Mouse (Mus musculus): Measurements from ENCODE around the gene Stk25. TPM values are rescaled to one million over a fixed set of nuclear protein-coding genes. Genes with fewer than 3 reads are reported as not detected.
"Not testable (repeated sequence)": the region's sequence is repeated elsewhere in the genome, so short reads cannot be mapped to it uniquely, and the experiment has no call there.

Stk25 gene
- 146 and 192 TPM in 2 replicates for polyA plus RNA-seq (2014; fragmentation: Nextera tagmentation; extraction: Ambion mirVana)

DNA sequence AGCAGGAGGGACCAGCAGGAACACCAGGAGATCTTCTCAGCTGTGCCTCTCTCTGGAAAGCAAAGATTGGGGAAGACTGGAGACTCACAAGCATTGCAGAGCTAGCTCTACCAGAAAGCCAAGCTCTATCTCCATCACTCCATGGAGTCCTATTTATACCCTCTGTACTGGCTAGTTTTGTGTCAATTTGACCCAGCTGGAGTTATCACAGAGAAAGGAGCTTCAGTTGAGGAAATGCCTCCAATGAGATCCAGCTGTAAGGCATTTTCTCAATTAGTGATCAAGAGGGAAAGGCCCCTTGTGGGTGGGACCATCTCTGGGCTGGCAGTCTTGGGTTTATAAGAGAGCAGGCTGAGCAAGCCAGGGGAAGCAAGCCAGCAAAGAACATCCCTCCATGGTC lies at the start of gene Stk25:
Stk25 (minus strand) TSS at position 101 of the 400 bp plus-strand sequence.
- not testable (repeated sequence) for H3K4me2 ChIP-seq (replicated peaks; ENCODE audit: low read depth, low read length); H3K4me3 ChIP-seq (ENCODE audit: low read length); H3K9ac ChIP-seq (ENCODE audit: low read depth, low read length); ATAC-seq (ENCODE audit: low FRiP score, low TSS enrichment); H3K4me1 ChIP-seq (ENCODE audit: control insufficient read depth, insufficient read depth, low read length); H3K27me3 ChIP-seq (ENCODE audit: control insufficient read depth, insufficient read depth, low read length); H3K27ac ChIP-seq (ENCODE audit: low read depth, low read length); H3K9me3 ChIP-seq (ENCODE audit: control insufficient read depth, low read length); H3K36me3 ChIP-seq (ENCODE audit: control insufficient read depth, insufficient read depth, low read length)

DNA sequence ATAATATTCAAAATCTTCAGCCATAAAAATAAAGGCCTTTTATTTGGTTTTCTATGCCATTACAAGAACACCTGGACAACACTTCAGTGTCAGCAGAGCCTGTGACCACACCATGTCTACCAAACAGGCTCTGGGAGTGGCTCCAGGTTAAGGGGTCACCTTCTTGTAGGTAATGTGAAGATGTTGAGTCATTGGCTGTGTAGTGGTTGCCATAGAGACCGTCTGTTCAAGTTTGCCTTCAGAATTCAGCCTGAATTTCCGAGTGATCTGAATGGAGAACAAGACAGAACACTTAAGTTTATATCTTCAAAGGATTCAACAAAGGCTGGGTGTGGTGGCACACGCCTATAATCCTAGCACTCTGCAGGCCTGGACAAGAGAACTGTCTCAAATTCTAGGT lies 46.9 kb upstream of the Stk25 start:
- WGBS, result 81% methylated on average over 3 of the region's 3 CpGs

GRCm38 (mm10) chr1:93704341-93704740 lies 45.9 kb upstream of the Stk25 start:
- H3K9me3 ChIP-seq (ENCODE audit: control insufficient read depth, low read length), result no peaks in the 10 kb centered on the region
- H3K4me1 ChIP-seq (ENCODE audit: control insufficient read depth, insufficient read depth, low read length), result no peaks in the 10 kb centered on the region
- 89% methylated on average over 9 of the region's 9 CpGs for WGBS
- no peak for ATAC-seq (ENCODE audit: low FRiP score, low TSS enrichment)
- peaks cover 28% of the 10 kb centered on the region for H3K36me3 ChIP-seq (ENCODE audit: control insufficient read depth, insufficient read depth, low read length)
- no peak overlapping the region for H3K4me2 ChIP-seq (replicated peaks; ENCODE audit: low read depth, low read length)
- H3K9ac ChIP-seq (ENCODE audit: low read depth, low read length), result no peak overlapping the region
- H3K4me3 ChIP-seq (ENCODE audit: low read length), result no peak overlapping the region
- no peaks in the 10 kb centered on the region for H3K27me3 ChIP-seq (ENCODE audit: control insufficient read depth, insufficient read depth, low read length)
- no peak overlapping the region for H3K27ac ChIP-seq (ENCODE audit: low read depth, low read length)

More for the DNA sequence above, 46.9 kb upstream of the Stk25 start:
- Histone ChIP-seq H3K4me2 (replicated peaks; ENCODE audit: low read depth, low read length) (no peak overlapping the region), H3K9me3 (ENCODE audit: control insufficient read depth, low read length) (no peaks in the 10 kb centered on the region), H3K36me3 (ENCODE audit: control insufficient read depth, insufficient read depth, low read length) (peaks cover 28% of the 10 kb centered on the region), H3K4me3 (ENCODE audit: low read length) (no peak overlapping the region), H3K9ac (ENCODE audit: low read depth, low read length) (no peak overlapping the region), H3K27ac (ENCODE audit: low read depth, low read length) (no peak overlapping the region), H3K27me3 (ENCODE audit: control insufficient read depth, insufficient read depth, low read length) (no peaks in the 10 kb centered on the region), H3K4me1 (ENCODE audit: control insufficient read depth, insufficient read depth, low read length) (no peaks in the 10 kb centered on the region)
- no peak for ATAC-seq (ENCODE audit: low FRiP score, low TSS enrichment)

- no peak overlapping the region for H3K27ac ChIP-seq (ENCODE audit: low read depth, low read length)
- no peak for ATAC-seq (ENCODE audit: low FRiP score, low TSS enrichment)
- no peak overlapping the region for H3K9ac ChIP-seq (ENCODE audit: low read depth, low read length)
- H3K27me3 ChIP-seq (ENCODE audit: control insufficient read depth, insufficient read depth, low read length), result no peaks in the 10 kb centered on the region
- no peaks in the 10 kb centered on the region for H3K4me1 ChIP-seq (ENCODE audit: control insufficient read depth, insufficient read depth, low read length)
- 87% methylated on average over 10 of the region's 10 CpGs for WGBS
- H3K9me3 ChIP-seq (ENCODE audit: control insufficient read depth, low read length), result no peaks in the 10 kb centered on the region
- no peak overlapping the region for H3K4me3 ChIP-seq (ENCODE audit: low read length)
- peaks cover 28% of the 10 kb centered on the region for H3K36me3 ChIP-seq (ENCODE audit: control insufficient read depth, insufficient read depth, low read length)
- H3K4me2 ChIP-seq (replicated peaks; ENCODE audit: low read depth, low read length), result no peak overlapping the region
Observed at GRCm38 (mm10) chr1:93703472-93704048, 45.1 kb upstream of the Stk25 start.

GRCm38 (mm10) chr1:93702106-93702505 lies 43.6 kb upstream of the Stk25 start:
- Histone ChIP-seq H3K27me3 (ENCODE audit: control insufficient read depth, insufficient read depth, low read length) (no peaks in the 10 kb centered on the region), H3K27ac (ENCODE audit: low read depth, low read length) (no peak overlapping the region), H3K4me1 (ENCODE audit: control insufficient read depth, insufficient read depth, low read length) (peaks cover 4% of the 10 kb centered on the region; the same call in 1 of the 2 replicates), H3K36me3 (ENCODE audit: control insufficient read depth, insufficient read depth, low read length) (peaks cover 28% of the 10 kb centered on the region), H3K4me3 (ENCODE audit: low read length) (no peak overlapping the region), H3K9ac (ENCODE audit: low read depth, low read length) (no peak overlapping the region), H3K4me2 (replicated peaks; ENCODE audit: low read depth, low read length) (no peak overlapping the region), H3K9me3 (ENCODE audit: control insufficient read depth, low read length) (no peaks in the 10 kb centered on the region)
- WGBS, result 87% methylated on average over 1 of the region's 1 CpGs
- ATAC-seq (ENCODE audit: low FRiP score, low TSS enrichment), result no peak

- no peak overlapping the region for H3K4me2 ChIP-seq (replicated peaks; ENCODE audit: low read depth, low read length)
- no peak overlapping the region for H3K4me3 ChIP-seq (ENCODE audit: low read length)
- WGBS, result 77% methylated on average over 4 of the region's 4 CpGs
Observed at GRCm38 (mm10) chr1:93699159-93699558, 40.7 kb upstream of the Stk25 start.

DNA sequence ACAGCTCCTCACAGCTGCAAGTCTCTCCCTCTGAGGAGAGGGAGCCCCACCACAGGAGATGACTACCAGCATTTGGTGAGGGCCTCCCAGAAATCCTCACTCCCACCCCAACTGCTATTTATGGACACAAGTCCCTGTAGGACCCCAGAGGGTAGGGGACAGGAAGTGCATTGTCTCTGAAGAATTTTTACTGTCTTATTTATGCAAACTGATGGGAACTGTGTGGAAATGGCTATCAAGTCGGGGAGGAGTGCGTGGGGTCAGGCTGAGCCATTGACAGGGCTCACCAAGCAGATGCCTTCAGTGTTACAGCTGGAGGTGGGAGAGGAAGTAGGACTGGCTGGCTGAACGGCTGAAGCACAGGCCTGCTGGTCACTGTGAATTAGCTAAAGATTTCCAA lies 38.9 kb upstream of the Stk25 start:
- no peak overlapping the region for H3K4me2 ChIP-seq (replicated peaks; ENCODE audit: low read depth, low read length)
- peaks cover 5% of the 10 kb centered on the region; the same call in 1 of the 2 replicates for H3K36me3 ChIP-seq (ENCODE audit: control insufficient read depth, insufficient read depth, low read length)
- peak; percentile 35; the same call in 1 of the 2 replicates for ATAC-seq (ENCODE audit: low FRiP score, low TSS enrichment)
- no peak overlapping the region for H3K9ac ChIP-seq (ENCODE audit: low read depth, low read length)
- H3K9me3 ChIP-seq (ENCODE audit: control insufficient read depth, low read length), result no peaks in the 10 kb centered on the region
- no peak overlapping the region for H3K4me3 ChIP-seq (ENCODE audit: low read length)
- 30% methylated on average over 3 of the region's 3 CpGs for WGBS
- no peaks in the 10 kb centered on the region for H3K27me3 ChIP-seq (ENCODE audit: control insufficient read depth, insufficient read depth, low read length)
- H3K4me1 ChIP-seq (ENCODE audit: control insufficient read depth, insufficient read depth, low read length), result peaks cover 6% of the 10 kb centered on the region; the same call in 1 of the 2 replicates
- H3K27ac ChIP-seq (ENCODE audit: low read depth, low read length), result peak overlapping the region; percentile 47

More at GRCm38 (mm10) chr1:93699159-93699558, 40.7 kb upstream of the Stk25 start:
- H3K9me3 ChIP-seq (ENCODE audit: control insufficient read depth, low read length), result no peaks in the 10 kb centered on the region
- H3K27me3 ChIP-seq (ENCODE audit: control insufficient read depth, insufficient read depth, low read length), result no peaks in the 10 kb centered on the region
- H3K9ac ChIP-seq (ENCODE audit: low read depth, low read length), result no peak overlapping the region
- no peak overlapping the region for H3K27ac ChIP-seq (ENCODE audit: low read depth, low read length)
- peaks cover 6% of the 10 kb centered on the region; the same call in 1 of the 2 replicates for H3K4me1 ChIP-seq (ENCODE audit: control insufficient read depth, insufficient read depth, low read length)
- ATAC-seq (ENCODE audit: low FRiP score, low TSS enrichment), result no peak
- H3K36me3 ChIP-seq (ENCODE audit: control insufficient read depth, insufficient read depth, low read length), result peaks cover 16% of the 10 kb centered on the region; the same call in 1 of the 2 replicates

- Histone ChIP-seq H3K9ac (ENCODE audit: low read depth, low read length) (no peak overlapping the region), H3K27me3 (ENCODE audit: control insufficient read depth, insufficient read depth, low read length) (no peaks in the 10 kb centered on the region), H3K27ac (ENCODE audit: low read depth, low read length) (no peak overlapping the region), H3K4me2 (replicated peaks; ENCODE audit: low read depth, low read length) (no peak overlapping the region), H3K4me3 (ENCODE audit: low read length) (no peak overlapping the region), H3K36me3 (ENCODE audit: control insufficient read depth, insufficient read depth, low read length) (peaks cover 21% of the 10 kb centered on the region; the same call in 1 of the 2 replicates), H3K9me3 (ENCODE audit: control insufficient read depth, low read length) (no peaks in the 10 kb centered on the region), H3K4me1 (ENCODE audit: control insufficient read depth, insufficient read depth, low read length) (peaks cover 6% of the 10 kb centered on the region; the same call in 1 of the 2 replicates)
- ATAC-seq (ENCODE audit: low FRiP score, low TSS enrichment), result no peak
- WGBS, result 73% methylated on average over 6 of the region's 6 CpGs
Observed at GRCm38 (mm10) chr1:93694966-93695365, 36.5 kb upstream of the Stk25 start.

DNA sequence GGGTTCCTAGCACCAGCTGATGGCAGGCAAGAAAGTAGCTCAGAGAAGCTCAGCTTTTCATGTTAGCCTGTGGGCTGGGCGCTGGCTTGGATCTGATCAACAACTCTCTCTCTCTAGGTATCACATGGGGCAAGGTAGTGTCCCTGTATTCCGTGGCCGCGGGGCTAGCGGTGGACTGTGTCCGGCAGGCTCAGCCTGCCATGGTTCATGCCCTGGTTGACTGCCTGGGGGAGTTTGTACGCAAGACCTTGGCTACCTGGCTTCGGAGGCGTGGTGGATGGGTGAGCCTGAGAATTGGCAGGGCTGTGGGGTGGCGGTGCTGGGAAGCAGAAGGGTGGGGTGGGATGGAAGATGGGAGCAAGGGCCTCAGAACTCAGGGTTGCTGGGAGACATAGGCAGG lies 35.5 kb upstream of the Stk25 start:
- no peak overlapping the region for H3K9ac ChIP-seq (ENCODE audit: low read depth, low read length)
- no peak overlapping the region for H3K27ac ChIP-seq (ENCODE audit: low read depth, low read length)
- no peak overlapping the region for H3K4me2 ChIP-seq (replicated peaks; ENCODE audit: low read depth, low read length)
- H3K9me3 ChIP-seq (ENCODE audit: control insufficient read depth, low read length), result no peaks in the 10 kb centered on the region
- H3K27me3 ChIP-seq (ENCODE audit: control insufficient read depth, insufficient read depth, low read length), result no peaks in the 10 kb centered on the region
- peaks cover 21% of the 10 kb centered on the region; the same call in 1 of the 2 replicates for H3K36me3 ChIP-seq (ENCODE audit: control insufficient read depth, insufficient read depth, low read length)
- no peak overlapping the region for H3K4me3 ChIP-seq (ENCODE audit: low read length)
- peaks cover 6% of the 10 kb centered on the region; the same call in 1 of the 2 replicates for H3K4me1 ChIP-seq (ENCODE audit: control insufficient read depth, insufficient read depth, low read length)
- ATAC-seq (ENCODE audit: low FRiP score, low TSS enrichment), result no peak
- 89% methylated on average over 10 of the region's 10 CpGs for WGBS
